Mouse (Mus musculus) mesoderm, embryonic 11.5 days (tissue): ENCODE data around the gene Scn11a.

Experiments used
- DNase-seq: peaks from one replicate; pipeline ENCODE4 v3.0.0-alpha.2; 2012; ENCODE audit warnings: low read depth, low spot score

The Scn11a gene

GRCm38 (mm10) chr9:119825297-119825696, at the start of gene Scn11a:
Scn11a (minus strand) TSS chr9:119825456.
- no peak for DNase-seq

GRCm38 (mm10) chr9:119854170-119854569, 28.9 kb upstream of the Scn11a start:
- no peak for DNase-seq

DNA sequence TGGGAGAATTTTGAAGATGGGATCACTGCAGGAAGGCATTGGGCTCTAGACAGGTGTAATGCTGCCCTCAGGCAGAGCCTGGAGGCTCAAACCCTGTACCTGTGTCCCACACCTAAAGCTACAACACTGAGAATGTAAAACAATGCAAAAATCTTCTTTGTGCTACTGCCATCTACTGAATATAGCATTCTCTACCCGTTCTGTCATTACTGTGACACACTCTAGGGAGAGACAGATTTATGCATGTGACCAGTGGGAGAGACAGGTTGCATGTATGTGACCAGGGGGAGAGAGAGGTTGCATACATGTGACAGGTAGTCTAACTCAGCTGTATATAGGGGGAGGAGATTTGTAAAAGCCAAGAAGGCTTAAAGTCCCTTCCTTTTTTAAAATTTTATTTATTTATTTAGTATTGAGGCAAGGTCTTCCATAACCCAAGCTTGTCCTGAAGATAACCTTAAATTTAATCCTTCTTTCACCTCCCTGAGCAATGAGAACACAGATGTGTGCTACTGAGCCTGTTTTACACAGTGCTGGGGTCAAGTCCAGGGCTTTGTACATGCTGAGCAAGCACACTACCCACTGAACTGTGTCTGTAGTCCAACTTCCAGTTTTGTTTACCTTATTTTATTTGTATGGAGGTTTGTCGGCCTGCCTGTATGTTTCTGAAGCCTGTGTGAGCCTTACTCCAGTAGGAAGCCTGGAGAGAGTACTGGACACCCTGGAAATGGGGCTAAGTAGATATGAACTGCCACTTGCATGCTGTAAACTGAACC, 28.0 kb upstream of the Scn11a start:
- no peak for DNase-seq

- peak; percentile 56 for DNase-seq
Measured at GRCm38 (mm10) chr9:119852347-119853030, 27.2 kb upstream of the Scn11a start.

DNA sequence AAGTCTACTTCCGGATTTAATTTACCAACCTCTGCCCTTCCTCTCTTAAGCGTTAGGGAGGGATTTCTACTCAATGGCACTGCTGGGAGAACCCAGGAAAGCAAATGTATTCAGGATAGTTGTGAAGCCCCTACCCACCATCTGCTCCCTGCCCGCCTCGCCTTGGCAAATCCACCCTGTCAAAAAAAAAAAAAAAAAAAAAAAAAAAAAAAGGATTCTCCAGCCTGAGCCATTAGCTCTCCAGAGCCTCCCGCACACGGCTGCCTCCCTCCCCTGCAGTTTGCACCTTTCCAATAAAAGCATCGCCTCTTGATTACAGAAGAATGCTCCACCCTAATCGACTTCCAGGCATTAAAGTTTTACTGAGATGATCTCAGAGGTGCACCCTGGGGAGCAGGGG, 24.0 kb upstream of the Scn11a start:
- no peak for DNase-seq

- no peak for DNase-seq
Measured at GRCm38 (mm10) chr9:119848671-119849070, 23.4 kb upstream of the Scn11a start.

- DNase-seq: no peak
Measured at GRCm38 (mm10) chr9:119847187-119847586, 21.9 kb upstream of the Scn11a start.

GRCm38 (mm10) chr9:119844724-119845123, 19.5 kb upstream of the Scn11a start:
- no peak for DNase-seq

DNA sequence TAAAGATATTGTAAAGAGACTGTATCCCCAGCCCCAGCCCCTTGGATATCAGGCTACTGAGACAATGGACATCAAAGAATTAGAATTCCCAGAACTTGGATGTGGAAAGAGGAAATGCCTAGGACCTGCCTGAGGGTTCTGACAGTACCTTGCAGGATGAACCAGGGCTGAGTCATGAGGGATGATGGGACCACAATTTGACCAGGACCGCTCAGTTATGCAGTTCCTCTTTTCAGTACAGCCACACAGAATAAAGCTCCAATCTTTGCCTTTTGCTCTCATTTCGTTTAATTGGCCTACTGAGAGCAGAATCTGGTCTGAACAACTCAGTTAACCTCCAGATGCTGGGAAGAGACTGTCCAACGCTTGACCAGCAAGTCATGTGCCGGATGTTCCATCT, 18.3 kb upstream of the Scn11a start:
- DNase-seq: no peak

DNA sequence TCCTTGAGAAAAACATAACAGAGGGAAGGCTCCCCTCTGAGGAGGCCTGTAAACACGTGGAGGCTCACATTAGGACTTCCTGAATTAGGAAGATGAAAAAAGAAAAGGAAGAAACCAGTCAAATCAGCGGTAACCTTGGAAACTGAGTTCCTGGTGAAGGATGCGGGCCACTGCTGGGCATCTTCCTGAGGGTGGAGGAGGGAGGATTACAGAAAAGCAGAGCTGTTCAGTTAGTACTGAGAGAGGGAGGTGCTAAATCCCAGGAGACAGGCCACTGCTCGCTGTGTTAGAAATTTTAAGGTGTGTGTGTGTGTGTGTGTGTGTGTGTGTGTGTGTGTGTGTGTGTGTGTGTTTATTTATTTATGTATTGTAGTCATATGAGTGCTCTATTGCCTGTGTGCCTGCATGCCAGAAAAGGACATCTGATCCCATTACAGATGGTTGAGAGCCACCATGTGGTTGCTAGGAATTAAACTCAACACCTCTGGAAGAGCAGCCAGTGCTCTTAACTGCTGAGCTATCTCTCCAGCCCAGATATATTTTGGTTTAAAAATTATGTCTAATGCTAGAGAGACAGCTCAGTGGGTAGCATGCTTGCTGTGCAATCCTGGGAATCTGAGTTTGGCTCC, 17.4 kb upstream of the Scn11a start:
- no peak for DNase-seq

GRCm38 (mm10) chr9:119842091-119842490, 16.8 kb upstream of the Scn11a start:
- no peak for DNase-seq

DNA sequence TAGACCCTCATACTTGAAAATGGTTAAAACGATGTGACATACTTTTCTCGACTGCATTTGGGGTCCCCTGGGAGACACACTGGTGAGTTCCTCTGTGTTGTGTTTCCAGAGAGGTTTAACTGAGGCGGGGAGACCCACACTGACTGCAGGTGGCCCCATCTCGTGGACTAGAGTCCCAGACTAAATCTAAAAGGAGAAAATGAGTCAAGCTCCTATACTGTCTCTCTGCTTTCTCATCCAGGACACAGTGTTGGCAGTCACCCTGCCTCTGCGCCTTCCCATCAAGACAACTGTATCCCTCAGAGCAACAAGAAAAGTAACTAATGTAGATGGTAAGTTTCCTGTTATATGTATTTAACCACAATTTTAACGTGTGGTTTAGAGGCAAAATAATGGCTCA, 15.9 kb upstream of the Scn11a start:
- DNase-seq: no peak

- no peak for DNase-seq
Measured at GRCm38 (mm10) chr9:119835581-119836125, 10.4 kb upstream of the Scn11a start.

- DNase-seq: no peak
Measured at GRCm38 (mm10) chr9:119831001-119831400, 5.7 kb upstream of the Scn11a start.

DNA sequence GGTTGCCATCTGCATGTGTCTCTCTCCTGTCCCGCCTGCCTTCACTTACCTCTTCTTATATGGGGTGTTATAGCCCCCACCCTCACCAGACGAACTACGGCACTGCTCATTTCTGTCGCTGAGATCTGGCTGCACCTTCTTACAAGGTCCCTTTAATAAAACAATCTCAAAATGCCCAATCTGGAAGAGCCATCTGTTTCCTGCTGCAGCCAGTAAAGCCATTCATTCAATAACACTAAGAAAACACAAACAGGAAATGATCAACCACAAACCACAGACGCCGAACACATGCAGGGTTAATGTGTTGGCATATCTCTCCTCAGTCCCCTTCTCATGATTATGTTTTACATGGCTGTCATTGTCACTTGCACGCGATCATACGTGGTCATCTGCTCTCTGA, 1.5 kb downstream of the Scn11a start:
- no peak for DNase-seq

DNA sequence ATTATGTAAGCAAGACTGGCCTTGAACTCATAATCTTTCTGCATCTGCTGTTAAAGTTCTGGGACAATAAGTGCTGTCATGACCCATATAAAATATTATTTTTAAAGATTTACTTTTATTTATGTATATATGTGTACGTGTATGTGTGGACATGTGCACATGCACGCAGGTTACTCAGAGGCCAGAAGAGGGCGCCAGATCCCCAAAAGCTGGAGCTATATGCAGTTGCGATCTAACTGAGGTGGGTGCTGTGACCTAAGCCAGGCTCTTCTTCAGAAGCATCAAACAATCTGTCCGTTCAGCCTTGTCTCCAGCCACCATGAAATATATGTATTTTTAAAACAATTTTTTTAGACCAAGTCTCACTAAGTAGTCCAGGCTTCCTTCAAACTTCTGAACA, 11.6 kb downstream of the Scn11a start:
- no peak for DNase-seq

DNA sequence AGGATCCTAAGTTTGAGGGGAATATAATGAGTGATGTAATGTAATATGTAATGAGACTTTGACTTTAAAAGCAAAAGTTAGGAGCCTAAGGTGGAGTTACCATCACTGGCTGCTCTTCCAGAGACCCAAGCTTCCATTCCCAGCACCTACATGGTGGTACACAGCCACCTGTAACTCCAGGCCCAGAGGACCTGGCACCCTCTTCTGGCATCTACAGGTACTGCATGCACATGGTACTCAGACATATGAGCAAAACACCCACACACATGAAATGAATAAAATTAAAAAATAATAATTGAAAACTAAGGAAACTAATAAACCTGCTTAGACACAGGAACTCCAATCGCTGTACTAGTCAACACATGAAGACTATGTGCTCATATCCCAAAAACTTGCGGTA, 18.8 kb downstream of the Scn11a start:
- DNase-seq: no peak

DNA sequence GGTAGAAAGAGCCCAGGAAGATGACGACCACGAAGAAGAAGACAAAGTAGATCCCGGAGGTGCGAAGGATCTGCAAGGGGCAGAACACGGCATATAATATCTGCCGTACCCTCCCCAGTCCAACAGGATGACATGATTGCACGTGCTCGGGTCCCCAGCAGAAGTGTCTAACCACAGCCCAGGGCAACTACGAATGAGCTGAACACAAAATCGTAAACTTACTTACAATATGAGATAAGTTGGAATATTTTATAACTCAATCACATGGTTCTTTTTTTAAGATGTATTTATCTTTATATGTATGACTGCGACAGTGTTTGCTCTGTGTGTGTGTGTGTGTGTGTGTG, 20.8 kb downstream of the Scn11a start:
- DNase-seq: no peak

GRCm38 (mm10) chr9:119803845-119804500, 21.3 kb downstream of the Scn11a start:
- DNase-seq: no peak

DNA sequence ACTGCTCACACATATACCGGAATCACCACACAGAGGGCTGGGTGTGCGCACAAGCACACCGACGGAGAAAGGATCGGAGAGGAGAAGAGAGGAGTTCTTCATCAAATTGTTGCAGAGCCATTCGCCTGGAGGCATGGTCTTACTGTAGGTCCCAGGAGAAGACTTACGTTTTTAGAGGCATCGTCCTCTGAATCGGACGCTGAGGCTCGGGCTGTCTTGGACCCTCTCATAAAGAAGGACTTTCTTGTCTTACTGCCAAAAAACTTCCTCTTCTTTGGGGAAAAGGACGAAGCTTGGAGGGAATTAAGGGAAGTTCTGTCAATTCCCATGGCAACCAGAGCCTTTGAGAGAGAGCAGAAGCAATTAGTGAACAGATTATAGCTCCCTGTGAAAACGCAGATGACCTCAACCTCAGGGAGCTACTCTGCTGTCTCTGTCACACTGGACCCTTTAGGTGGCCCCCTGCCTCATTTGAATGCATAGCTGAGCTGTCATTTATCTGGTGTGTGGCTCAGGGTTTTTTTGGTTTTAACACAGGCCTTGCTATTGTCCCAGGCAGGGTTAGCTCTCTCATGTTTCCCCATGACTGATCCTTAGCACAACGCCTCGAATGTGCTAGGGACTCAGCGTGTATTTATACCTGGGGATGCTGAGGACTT, 22.0 kb downstream of the Scn11a start:
- peak; percentile 25 for DNase-seq

- DNase-seq: no peak
Measured at GRCm38 (mm10) chr9:119801460-119801859, 23.8 kb downstream of the Scn11a start.

DNA sequence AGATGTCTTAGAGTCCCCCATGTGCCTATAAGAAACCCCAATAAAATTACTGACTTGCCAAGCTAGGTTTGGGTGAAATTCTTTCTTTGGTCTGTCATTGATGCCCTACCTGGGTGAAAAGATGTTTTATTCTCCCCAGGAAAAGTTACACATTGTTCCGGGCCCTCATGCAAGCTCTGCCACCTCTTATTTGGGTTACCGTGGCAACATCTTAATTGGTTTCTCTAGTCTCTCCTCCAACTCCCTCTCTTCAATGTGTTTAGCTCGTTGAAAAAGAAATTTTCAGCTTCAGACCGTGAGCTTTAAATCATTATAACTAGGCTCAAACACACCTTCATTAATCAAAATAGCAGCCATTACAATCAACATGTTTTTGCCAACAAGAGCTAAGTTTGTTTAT, 28.5 kb downstream of the Scn11a start:
- no peak for DNase-seq
